Mouse (Mus musculus): ENCODE results near the gene Gm43552. TPM values are rescaled to one million over a fixed set of nuclear protein-coding genes. Genes with fewer than 3 reads are reported as not detected.
"Not testable (repeated sequence)": the region's sequence is repeated elsewhere in the genome, so short reads cannot be mapped to it uniquely, and the experiment has no call there.

Gene Gm43552
- 1.4 TPM in 1 of 2 replicates, not detected in the other for polyA plus RNA-seq (2015; fragmentation: Nextera tagmentation; extraction: Ambion mirVana)

GRCm38 (mm10) chr5:65492716-65493531 lies at the start of gene Gm43552:
Gene Gm43552 (minus strand): TSS chr5:65492833.
- H3K36me3 ChIP-seq = no peaks in the 10 kb centered on the region
- H3K9ac ChIP-seq = peak within 1 kb of the TSS; percentile 82
- peak within 1 kb of the TSS; percentile 96 for H3K27ac ChIP-seq (replicated peaks)
- H3K4me2 ChIP-seq (replicated peaks) = peak within 1 kb of the TSS; percentile 87
- ATAC-seq (ENCODE audit: insufficient number of reproducible peaks, low FRiP score, low TSS enrichment, low read depth) = peak; percentile 96
- WGBS = under 1% methylated on average over 69 of the region's 69 CpGs
- no peaks in the 10 kb centered on the region for H3K27me3 ChIP-seq
- peak within 1 kb of the TSS; percentile 94 for H3K4me3 ChIP-seq (replicated peaks)
- peaks cover 29% of the 10 kb centered on the region for H3K4me1 ChIP-seq
- H3K9me3 ChIP-seq (replicated peaks) = no peaks in the 10 kb centered on the region

GRCm38 (mm10) chr5:65541889-65542288 lies 49.3 kb upstream of the Gm43552 start:
- Histone ChIP-seq H3K4me2 (replicated peaks) (no peak overlapping the region), H3K27ac (replicated peaks) (no peak overlapping the region), H3K4me3 (replicated peaks) (no peak overlapping the region), H3K36me3 (0 out of 2 replicates have a peak, but pooled peaks cover 3% of the 10 kb centered on the region), H3K4me1 (peaks cover 6% of the 10 kb centered on the region; the same call in 1 of the 2 replicates), H3K9me3 (replicated peaks) (no peaks in the 10 kb centered on the region), H3K27me3 (no peaks in the 10 kb centered on the region), H3K9ac (no peak overlapping the region)
- ATAC-seq (ENCODE audit: insufficient number of reproducible peaks, low FRiP score, low TSS enrichment, low read depth) = no peak
- WGBS = 76% methylated on average over 3 of the region's 3 CpGs

GRCm38 (mm10) chr5:65539786-65540185 lies 47.2 kb upstream of the Gm43552 start:
- Histone ChIP-seq H3K4me3 (replicated peaks) (no peak overlapping the region), H3K4me2 (replicated peaks) (no peak overlapping the region), H3K36me3 (no peaks in the 10 kb centered on the region), H3K4me1 (peaks cover 9% of the 10 kb centered on the region), H3K9me3 (replicated peaks) (no peaks in the 10 kb centered on the region), H3K9ac (no peak overlapping the region), H3K27ac (replicated peaks) (no peak overlapping the region), H3K27me3 (no peaks in the 10 kb centered on the region)
- no peak for ATAC-seq (ENCODE audit: insufficient number of reproducible peaks, low FRiP score, low TSS enrichment, low read depth)
- 93% methylated on average over 3 of the region's 3 CpGs for WGBS

DNA sequence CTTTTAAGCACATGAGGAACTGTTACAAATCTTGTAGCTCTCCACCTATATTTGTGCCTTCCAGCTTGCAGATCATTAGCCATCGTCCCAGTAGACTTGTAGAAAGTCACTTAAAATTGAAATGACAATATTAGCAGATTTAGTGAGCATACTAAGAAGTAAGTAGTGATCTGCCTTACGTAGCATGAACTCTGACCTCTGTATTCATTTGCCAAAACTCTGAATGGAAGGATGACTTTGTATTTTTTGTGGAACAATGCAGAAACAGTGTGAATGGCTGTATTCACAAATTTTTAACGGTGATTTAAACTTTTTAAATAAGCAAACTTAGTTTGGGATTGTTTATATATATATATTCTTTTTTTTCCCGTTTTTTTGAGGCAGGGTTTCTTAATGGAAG lies 46.2 kb upstream of the Gm43552 start:
- H3K36me3 ChIP-seq = no peaks in the 10 kb centered on the region
- H3K4me1 ChIP-seq = peaks cover 9% of the 10 kb centered on the region
- H3K9ac ChIP-seq = no peak overlapping the region
- peak overlapping the region; percentile 23 for H3K4me3 ChIP-seq (replicated peaks)
- H3K27me3 ChIP-seq = no peaks in the 10 kb centered on the region
- WGBS = 48% methylated on average over 4 of the region's 4 CpGs
- H3K4me2 ChIP-seq (replicated peaks) = peak overlapping the region; percentile 38
- no peaks in the 10 kb centered on the region for H3K9me3 ChIP-seq (replicated peaks)
- ATAC-seq (ENCODE audit: insufficient number of reproducible peaks, low FRiP score, low TSS enrichment, low read depth) = no peak
- no peak overlapping the region for H3K27ac ChIP-seq (replicated peaks)

- Histone ChIP-seq H3K9ac (peak overlapping the region; percentile 86), H3K4me1 (peaks cover 9% of the 10 kb centered on the region), H3K4me2 (replicated peaks) (peak overlapping the region; percentile 57), H3K9me3 (replicated peaks) (no peaks in the 10 kb centered on the region), H3K36me3 (no peaks in the 10 kb centered on the region), H3K4me3 (replicated peaks) (peak overlapping the region; percentile 87), H3K27ac (replicated peaks) (peak overlapping the region; percentile 98), H3K27me3 (no peaks in the 10 kb centered on the region)
- no peak for ATAC-seq (ENCODE audit: insufficient number of reproducible peaks, low FRiP score, low TSS enrichment, low read depth)
- under 1% methylated on average over 4 of the region's 4 CpGs for WGBS
These were observed 45.5 kb upstream of the Gm43552 start for GRCm38 (mm10) chr5:65538121-65538520.

DNA sequence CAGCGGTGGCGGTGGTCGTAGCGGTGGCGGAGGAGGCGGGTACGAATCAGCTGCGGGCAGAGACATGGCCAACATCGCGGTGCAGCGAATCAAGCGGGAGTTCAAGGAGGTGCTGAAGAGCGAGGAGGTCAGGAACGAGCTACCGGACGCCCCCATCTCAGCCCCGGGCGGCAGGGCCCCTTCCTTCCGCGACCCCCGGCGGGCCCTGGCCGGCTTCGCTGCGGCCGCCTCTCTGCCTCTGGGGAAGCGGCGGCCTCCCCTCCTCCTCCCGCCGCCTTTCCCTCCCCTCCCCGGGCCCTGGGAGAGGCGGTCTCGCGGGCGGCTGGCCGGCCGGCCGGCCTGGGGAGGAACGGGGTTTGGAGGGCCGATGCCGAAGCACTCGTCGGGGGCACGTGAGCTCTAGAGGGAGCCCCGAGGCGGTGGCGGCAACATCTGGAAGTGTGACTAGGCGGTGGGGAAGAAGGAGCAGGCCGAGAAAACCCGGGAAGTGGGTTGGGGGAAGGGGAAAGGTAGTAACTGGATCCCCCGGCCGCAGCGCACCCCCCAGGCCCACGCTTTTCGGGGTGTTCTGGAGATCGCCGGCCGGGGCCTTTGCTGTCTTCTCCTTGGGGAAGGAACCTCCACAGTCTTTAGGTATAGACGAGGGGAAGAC lies 44.9 kb upstream of the Gm43552 start:
- H3K9me3 ChIP-seq (replicated peaks) = no peaks in the 10 kb centered on the region
- peak overlapping the region; percentile 57 for H3K4me2 ChIP-seq (replicated peaks)
- peak overlapping the region; percentile 86 for H3K9ac ChIP-seq
- ATAC-seq (ENCODE audit: insufficient number of reproducible peaks, low FRiP score, low TSS enrichment, low read depth) = peak; percentile 61
- H3K27ac ChIP-seq (replicated peaks) = peak overlapping the region; percentile 98
- peak overlapping the region; percentile 87 for H3K4me3 ChIP-seq (replicated peaks)
- WGBS = 0% methylated on average over 41 of the region's 59 CpGs
- no peaks in the 10 kb centered on the region for H3K27me3 ChIP-seq
- H3K4me1 ChIP-seq = peaks cover 9% of the 10 kb centered on the region
- H3K36me3 ChIP-seq = no peaks in the 10 kb centered on the region

- H3K4me3 ChIP-seq (replicated peaks) = peak within 1 kb of the TSS; percentile 87
- under 1% methylated on average over 66 of the region's 66 CpGs for WGBS
- peak within 1 kb of the TSS; percentile 86 for H3K9ac ChIP-seq
- no peaks in the 10 kb centered on the region for H3K36me3 ChIP-seq
- ATAC-seq (ENCODE audit: insufficient number of reproducible peaks, low FRiP score, low TSS enrichment, low read depth) = peak; percentile 98
- H3K4me2 ChIP-seq (replicated peaks) = peak within 1 kb of the TSS; percentile 57
- H3K9me3 ChIP-seq (replicated peaks) = no peaks in the 10 kb centered on the region
- H3K27me3 ChIP-seq = no peaks in the 10 kb centered on the region
- H3K4me1 ChIP-seq = peaks cover 9% of the 10 kb centered on the region
- H3K27ac ChIP-seq (replicated peaks) = peak within 1 kb of the TSS; percentile 98
These were observed 44.3 kb upstream of the Gm43552 start, which contains the start of the genes Smim14 and Ube2k for GRCm38 (mm10) chr5:65536751-65537419. Gene Smim14 (minus strand): TSS chr5:65537184. Gene Ube2k (plus strand): TSS chr5:65537233.

- 83% methylated on average over 10 of the region's 10 CpGs for WGBS
- peak overlapping the region; percentile 86 for H3K9ac ChIP-seq
- not testable (repeated sequence) for ATAC-seq (ENCODE audit: insufficient number of reproducible peaks, low FRiP score, low TSS enrichment, low read depth)
These were observed 43.4 kb upstream of the Gm43552 start for GRCm38 (mm10) chr5:65536068-65536465.

DNA sequence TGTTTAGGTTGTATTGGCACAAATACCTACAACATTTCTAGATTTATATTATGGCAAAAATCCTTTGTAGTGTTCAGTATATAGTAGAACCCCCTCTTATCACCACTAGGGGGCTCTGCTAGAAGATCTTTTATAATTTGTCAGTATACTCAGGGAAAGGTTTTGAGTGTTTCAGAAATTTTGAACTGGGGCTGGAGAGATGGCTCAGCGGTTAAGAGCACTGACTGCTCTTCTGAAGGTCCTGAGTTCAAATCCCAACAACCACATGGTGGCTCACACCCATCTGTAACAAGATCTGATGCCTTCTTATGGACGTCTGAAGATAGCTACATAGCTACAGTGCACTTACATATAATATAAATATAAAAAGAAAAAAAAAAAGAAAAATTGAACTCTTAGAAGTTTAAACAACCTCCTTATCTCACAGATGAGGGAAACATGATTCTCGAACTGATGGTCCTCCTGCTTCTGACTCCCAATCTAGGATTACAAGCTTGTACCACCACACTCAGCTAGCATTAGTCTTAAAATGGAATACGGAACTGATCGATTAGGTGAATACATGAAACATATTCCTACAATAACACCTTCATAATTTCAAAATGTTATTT lies 42.9 kb upstream of the Gm43552 start:
- peaks cover 9% of the 10 kb centered on the region for H3K4me1 ChIP-seq
- 64% methylated on average over 5 of the region's 5 CpGs for WGBS
- H3K4me3 ChIP-seq (replicated peaks) = no peak overlapping the region
- H3K27ac ChIP-seq (replicated peaks) = no peak overlapping the region
- no peaks in the 10 kb centered on the region for H3K27me3 ChIP-seq
- ATAC-seq (ENCODE audit: insufficient number of reproducible peaks, low FRiP score, low TSS enrichment, low read depth) = no peak
- H3K36me3 ChIP-seq = no peaks in the 10 kb centered on the region
- H3K9ac ChIP-seq = no peak overlapping the region
- H3K4me2 ChIP-seq (replicated peaks) = no peak overlapping the region
- H3K9me3 ChIP-seq (replicated peaks) = no peaks in the 10 kb centered on the region

More at GRCm38 (mm10) chr5:65536068-65536465, 43.4 kb upstream of the Gm43552 start:
- not testable (repeated sequence) for H3K27me3 ChIP-seq; H3K4me1 ChIP-seq; H3K36me3 ChIP-seq; H3K9me3 ChIP-seq (replicated peaks)
- Histone ChIP-seq H3K4me3 (replicated peaks) (peak overlapping the region; percentile 87), H3K27ac (replicated peaks) (peak overlapping the region; percentile 98), H3K4me2 (replicated peaks) (peak overlapping the region; percentile 57)

- no peak for ATAC-seq (ENCODE audit: insufficient number of reproducible peaks, low FRiP score, low TSS enrichment, low read depth)
These were observed 41.9 kb upstream of the Gm43552 start for GRCm38 (mm10) chr5:65534496-65534895.

More at GRCm38 (mm10) chr5:65534496-65534895, 41.9 kb upstream of the Gm43552 start:
- Histone ChIP-seq H3K4me1 (peaks cover 9% of the 10 kb centered on the region), H3K9ac (no peak overlapping the region), H3K4me3 (replicated peaks) (no peak overlapping the region), H3K27ac (replicated peaks) (no peak overlapping the region), H3K9me3 (replicated peaks) (no peaks in the 10 kb centered on the region), H3K27me3 (no peaks in the 10 kb centered on the region), H3K36me3 (no peaks in the 10 kb centered on the region), H3K4me2 (replicated peaks) (no peak overlapping the region)
- 57% methylated on average over 4 of the region's 4 CpGs for WGBS
